In the genomic region with DNA sequence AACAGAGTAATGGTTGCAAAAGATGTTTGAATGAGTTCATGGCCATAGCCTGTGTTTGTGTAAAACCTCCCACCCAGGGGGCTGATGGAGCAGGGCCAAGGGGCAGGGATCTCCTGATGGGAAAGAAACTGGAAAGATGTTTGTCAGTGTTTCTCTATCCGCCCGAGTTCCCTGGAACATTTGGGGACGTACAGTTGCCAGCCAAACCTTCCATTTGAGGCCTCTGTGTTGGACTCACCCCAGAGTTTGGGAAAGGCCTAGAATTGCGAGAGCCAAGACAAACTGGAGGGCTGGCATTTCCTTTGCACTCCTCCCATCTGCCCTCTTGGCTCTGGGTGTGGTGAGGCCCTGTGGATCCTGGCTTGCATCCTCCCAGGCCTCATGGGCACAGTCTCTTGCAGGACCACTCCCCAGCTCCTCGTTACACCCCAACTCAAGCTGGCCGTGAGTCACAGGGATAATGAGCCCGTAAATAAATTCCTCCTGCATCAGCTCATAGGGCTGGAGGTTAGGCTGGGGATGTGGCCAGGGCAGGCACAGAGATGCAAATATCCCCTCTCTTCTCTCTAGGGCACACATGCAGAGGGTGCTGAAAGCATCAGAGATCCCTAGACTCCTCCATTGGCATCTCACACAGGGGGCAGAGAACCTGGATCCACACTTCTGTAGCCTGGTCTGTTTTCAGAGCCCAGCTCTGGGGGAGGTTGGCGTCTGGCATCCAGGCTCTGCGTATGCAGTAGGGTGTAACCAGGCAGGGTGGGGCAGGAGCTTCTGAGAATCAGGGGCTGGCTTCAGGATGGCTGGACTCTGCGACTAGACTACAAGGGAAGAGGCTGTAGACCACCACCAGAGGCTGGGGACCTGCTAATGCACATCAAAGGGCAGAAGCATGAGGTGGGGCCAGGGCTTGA, we compare ENCODE assay signal across 9 mouse cellular contexts.
A peak's percentile ranks its signal among the peaks of the same experiment; 100 is the strongest.
DNase-seq lines count a peak whose midpoint lies in the region; ATAC-seq and TF ChIP-seq lines count a peak whose summit lies in the region.
"Had no signal": no experiment of that assay in that cellular context is flagged by ENCODE, and none has a peak within 500 bp of the region (broad histone marks: within the 10 kb centered on the region; RNA-seq: fewer than 3 reads in every experiment).

No protein-coding gene starts in this region.

- no peaks in the 10 kb centered on the region for H3K27me3 ChIP-seq in embryonic facial prominence, embryonic 10.5 days (replicated peaks; ENCODE audit: low read depth, poor library complexity, severe bottlenecking)
- H3K27me3 ChIP-seq in midbrain, postnatal 0 days (ENCODE audit: insufficient read depth, low read length), result no peaks in the 10 kb centered on the region

- no peaks in the 10 kb centered on the region for H3K36me3 ChIP-seq in embryonic facial prominence, embryonic 10.5 days (replicated peaks)
- no peaks in the 10 kb centered on the region for H3K36me3 ChIP-seq in midbrain, postnatal 0 days (ENCODE audit: insufficient read depth, low read length)

- intact Hi-C loops in heart, postnatal 25 days (cut with DNase I), result no loop called here

- H3K4me2 ChIP-seq in midbrain, postnatal 0 days (ENCODE audit: low read depth, low read length, poor library complexity, severe bottlenecking), result no peak overlapping the region

- DNase-seq in frontal cortex, postnatal 10 days (ENCODE audit: low spot score in 2 of 2), result peak; percentile 44 to 46
- DNase-seq in frontal cortex, adult 2 months (ENCODE audit: extremely low spot score in 1 of 2, low spot score in 1 of 2), result no peak
- peak; percentile 34 for DNase-seq in MN1 (ENCODE audit: low spot score)
- DNase-seq in embryonic facial prominence, embryonic 10.5 days (ENCODE audit: low spot score), result no peak
- peak; percentile 77 for DNase-seq in heart, postnatal 25 days (ENCODE audit: low spot score)
- DNase-seq in midbrain, postnatal 0 days (ENCODE audit: low spot score), result peak; percentile 79
- DNase-seq in spleen, adult 12 weeks (ENCODE audit: low spot score), result no peak

- H3K27ac ChIP-seq in embryonic facial prominence, embryonic 10.5 days (replicated peaks), result peak overlapping the region; percentile 36; the same call in 1 of the 2 replicates
- H3K27ac ChIP-seq in midbrain, postnatal 0 days (ENCODE audit: low read depth, low read length), result no peak overlapping the region

- no peak for TF ChIP-seq CTCF in midbrain, postnatal 0 days (IDR thresholded peaks at IDR 0.05)

- no peak overlapping the region for H3K4me3 ChIP-seq in embryonic facial prominence, embryonic 10.5 days
- H3K4me3 ChIP-seq in midbrain, postnatal 0 days (ENCODE audit: low read depth, low read length), result no peak overlapping the region
- H3K4me3 ChIP-seq: erythroblast, embryonic 14.5 days had no signal

- no peaks in the 10 kb centered on the region for H3K9me3 ChIP-seq in embryonic facial prominence, embryonic 10.5 days
- H3K9me3 ChIP-seq in midbrain, postnatal 0 days (ENCODE audit: low read length), result no peaks in the 10 kb centered on the region

- no peak overlapping the region for H3K9ac ChIP-seq in midbrain, postnatal 0 days (replicated peaks; ENCODE audit: low read length, poor library complexity, severe bottlenecking)

- no peak for ATAC-seq in midbrain, postnatal 0 days (ENCODE audit: low FRiP score)
- no peak for ATAC-seq in activated CD4-positive, CD25-positive, alpha-beta regulatory T cell, adult 4 months

- peaks cover 12% of the 10 kb centered on the region for H3K4me1 ChIP-seq in embryonic facial prominence, embryonic 10.5 days
- H3K4me1 ChIP-seq in midbrain, postnatal 0 days (ENCODE audit: insufficient read depth, low read length), result peaks cover 2% of the 10 kb centered on the region; the same call in 1 of the 2 replicates

- 66% methylated on average over 10 of the region's 10 CpGs for WGBS in embryonic facial prominence, embryonic 10.5 days
- 50% methylated on average over 10 of the region's 10 CpGs for WGBS in midbrain, postnatal 0 days

Comparison
In these comparisons a context has a peak if more than half of its experiments do, and no peak if none do; other contexts are left out.
1. DNase-seq: peak in frontal cortex, postnatal 10 days (2 of 2), MN1 (single experiment), heart, postnatal 25 days (single experiment) and midbrain, postnatal 0 days (single experiment); none in frontal cortex, adult 2 months (0 of 2), embryonic facial prominence, embryonic 10.5 days (single experiment) and spleen, adult 12 weeks (single experiment).